Mouse (Mus musculus) olfactory bulb, adult 2 months (tissue): ENCODE results near the gene Paqr4.

Experiments used
- CTCF ChIP-seq: fragments of 200-500 bp; IDR thresholded peaks from 2 replicates; pipeline ENCODE4 v1.5.1; 2012; ENCODE audit warnings: low read depth, mild to moderate bottlenecking, low read length, moderate library complexity; ENCODE audit not compliant: insufficient read depth
- POLR2A ChIP-seq: fragments of 200-500 bp; IDR thresholded peaks from 2 replicates; pipeline ENCODE4 v1.6.1; 2012; ENCODE audit warnings: mild to moderate bottlenecking, low read depth, low read length, moderate library complexity; ENCODE audit not compliant: insufficient read depth

GRCm38 (mm10) chr17:23747471-23747870 is 6.8 kb upstream of the Paqr4 start:
- TF ChIP-seq CTCF (no peak), POLR2A (no peak)
